Mouse (Mus musculus) neural tube, embryonic 14.5 days (tissue): ENCODE measurements around the gene Ssx2ip. TPM values are rescaled to one million over a fixed set of nuclear protein-coding genes. Genes with fewer than 3 reads are reported as not detected.

Experiments
- ATAC-seq: fragments of 200-750 bp; cut with Nextera tagmentation; 2 replicates; pipeline ENCODE4 v1.8.0; 2017; ENCODE audit warnings: low read depth, mild to moderate bottlenecking, moderate TSS enrichment, moderate library complexity
- H3K27ac ChIP-seq: fragments of 300-500 bp; sonication (generic); 2 replicates; pipeline ENCODE4 v1.5.1; 2014; ENCODE audit warnings: low read depth, mild to moderate bottlenecking, control low read depth, low read length, moderate library complexity, mixed read lengths
- H3K27me3 ChIP-seq: fragments of 300-500 bp; sonication (generic); 2 replicates; pipeline ENCODE4 v1.6.1; 2014; ENCODE audit warnings: low read length; ENCODE audit not compliant: control insufficient read depth, insufficient read depth
- H3K36me3 ChIP-seq: fragments of 300-500 bp; sonication (generic); 2 replicates; pipeline ENCODE4 v1.6.1; 2014; ENCODE audit warnings: low read length, mixed read lengths; ENCODE audit not compliant: control insufficient read depth, insufficient read depth
- H3K4me1 ChIP-seq: fragments of 300-500 bp; sonication (generic); 2 replicates; pipeline ENCODE4 v1.6.1; 2014; ENCODE audit warnings: low read length; ENCODE audit not compliant: control insufficient read depth, insufficient read depth
- H3K4me2 ChIP-seq: fragments of 300-500 bp; sonication (generic); 2 replicates; pipeline ENCODE4 v1.6.1; 2014; ENCODE audit warnings: mild to moderate bottlenecking, low read depth, low read length, control low read depth
- H3K4me3 ChIP-seq: fragments of 300-500 bp; sonication (generic); 2 replicates; pipeline ENCODE4 v1.5.1; 2014; ENCODE audit warnings: low read depth, low read length, control low read depth, mixed read lengths
- H3K9ac ChIP-seq: fragments of 300-500 bp; sonication (generic); replicated peaks from 2 replicates; pipeline ENCODE4 v1.6.1; 2014; ENCODE audit warnings: low read depth, mild to moderate bottlenecking, control low read depth, low read length, mixed read lengths
- H3K9me3 ChIP-seq: fragments of 300-500 bp; sonication (generic); 2 replicates; pipeline ENCODE4 v1.6.1; 2016; ENCODE audit warnings: low read length; ENCODE audit not compliant: control insufficient read depth
- WGBS: fragments of 180-500 bp; shearing (Covaris S2); extraction: QIAGEN DNeasy Blood & Tissue Kit; methylation state at CpG from one replicate; pipeline ENCODE4 v1.1.7; 2014; 5-methylcytosine and 5-hydroxymethylcytosine counted together
- polyA plus RNA-seq: library from polyadenylated mRNA; unstranded; fragments of >200 nt; fragmentation: Nextera tagmentation; extraction: Ambion mirVana; gene quantifications from 2 replicates; pipeline ENCODE4 v1.2.1, GENCODE M21; 2014

Gene Ssx2ip
- polyA plus RNA-seq, 1 experiment from 2014 or later, result 14.8 TPM

DNA sequence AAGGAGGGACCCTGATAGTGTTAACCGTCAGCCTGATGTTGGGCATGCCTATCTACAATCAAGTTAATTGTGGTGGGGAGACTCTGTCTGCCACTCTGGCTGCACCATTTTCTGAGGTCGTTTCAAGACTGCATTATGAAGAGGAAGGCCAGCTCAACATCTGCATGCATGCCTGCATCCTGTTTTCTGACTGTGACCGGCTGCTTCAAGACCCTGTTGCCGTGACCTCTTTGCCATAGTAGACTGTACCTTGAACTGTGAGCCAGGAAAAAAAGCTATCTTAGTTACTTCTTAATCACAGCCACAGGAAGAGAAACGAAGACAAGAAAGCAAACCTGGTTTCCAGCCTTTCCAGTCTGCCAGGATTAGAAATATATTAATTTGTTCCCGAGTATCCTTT, 44.5 kb downstream of the Ssx2ip start:
- Histone ChIP-seq H3K9ac (no peak overlapping the region), H3K27me3 (no peaks in the 10 kb centered on the region), H3K9me3 (no peaks in the 10 kb centered on the region), H3K36me3 (no peaks in the 10 kb centered on the region), H3K4me3 (no peak overlapping the region), H3K27ac (no peak overlapping the region), H3K4me2 (no peak overlapping the region), H3K4me1 (no peaks in the 10 kb centered on the region)
- ATAC-seq, result no peak
- 65% methylated on average over 6 of the region's 6 CpGs for WGBS

DNA sequence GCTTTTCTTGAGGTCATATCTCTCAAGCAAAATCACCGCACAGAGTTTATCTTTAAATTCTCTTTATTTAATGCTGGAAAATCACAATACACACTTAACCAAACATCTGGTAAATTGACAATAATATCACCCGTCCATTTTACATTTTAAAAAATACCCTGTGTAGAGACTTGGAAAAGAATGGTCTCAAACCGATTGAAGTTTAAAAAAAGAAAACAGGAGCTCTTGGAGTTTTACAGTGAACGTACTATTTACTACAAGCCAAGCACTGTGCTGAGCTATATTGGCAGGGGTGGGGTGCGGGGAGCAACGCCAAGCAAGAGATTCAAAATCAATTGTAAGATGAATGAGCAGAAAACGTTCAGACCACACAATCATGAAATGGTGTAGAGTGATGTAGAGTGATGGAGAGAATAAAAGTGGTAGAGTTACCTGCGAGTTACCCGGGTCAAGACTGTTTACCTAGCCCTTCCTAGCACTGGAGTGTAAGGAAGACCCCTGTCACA, 45.4 kb downstream of the Ssx2ip start, which contains the start of gene Ctbs:
Gene Ctbs, plus strand, starts transcription at position 51 of the 506 bp plus-strand sequence.
- H3K27me3 ChIP-seq, result no peaks in the 10 kb centered on the region
- ATAC-seq, result peak; percentile 28
- H3K27ac ChIP-seq, result peak within 1 kb of the TSS; percentile 49
- no peaks in the 10 kb centered on the region for H3K4me1 ChIP-seq
- peak within 1 kb of the TSS; percentile 43 for H3K4me3 ChIP-seq
- H3K9me3 ChIP-seq, result no peaks in the 10 kb centered on the region
- H3K9ac ChIP-seq, result peak within 1 kb of the TSS; percentile 55
- H3K4me2 ChIP-seq, result peak within 1 kb of the TSS; percentile 61
- H3K36me3 ChIP-seq, result no peaks in the 10 kb centered on the region
- WGBS, result 54% methylated on average over 9 of the region's 9 CpGs

DNA sequence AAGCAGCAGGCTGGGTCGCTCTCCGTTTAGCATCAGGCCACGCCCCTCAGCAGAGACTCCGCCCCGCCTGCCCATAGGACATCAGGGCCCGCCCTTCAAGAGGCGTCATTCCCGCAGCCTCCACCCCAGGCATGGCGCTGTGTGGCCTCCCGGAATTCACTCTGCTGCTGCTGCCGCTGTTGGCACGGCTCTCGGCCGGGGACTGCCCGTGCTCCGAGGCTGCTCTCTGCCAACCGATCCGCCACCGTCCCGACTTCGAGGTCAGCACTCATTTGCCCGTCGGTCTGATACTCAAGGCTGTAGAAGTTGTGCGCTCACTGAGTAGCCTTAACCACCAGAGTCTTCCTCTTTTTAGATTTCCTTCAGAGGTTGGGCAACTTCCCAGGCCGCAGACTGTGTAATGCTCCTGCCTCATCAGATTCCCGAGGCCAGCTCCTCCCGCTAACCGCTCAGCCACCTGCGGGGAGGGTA, 46.0 kb downstream of the Ssx2ip start:
- ATAC-seq, result peak; percentile 98
- Histone ChIP-seq H3K27me3 (no peaks in the 10 kb centered on the region), H3K36me3 (0 out of 2 replicates have a peak, but pooled peaks cover 3% of the 10 kb centered on the region), H3K9ac (peak overlapping the region; percentile 55), H3K4me2 (peak overlapping the region; percentile 61), H3K4me3 (peak overlapping the region; percentile 43), H3K9me3 (no peaks in the 10 kb centered on the region), H3K27ac (peak overlapping the region; percentile 49), H3K4me1 (no peaks in the 10 kb centered on the region)
- under 1% methylated on average over 29 of the region's 29 CpGs for WGBS

DNA sequence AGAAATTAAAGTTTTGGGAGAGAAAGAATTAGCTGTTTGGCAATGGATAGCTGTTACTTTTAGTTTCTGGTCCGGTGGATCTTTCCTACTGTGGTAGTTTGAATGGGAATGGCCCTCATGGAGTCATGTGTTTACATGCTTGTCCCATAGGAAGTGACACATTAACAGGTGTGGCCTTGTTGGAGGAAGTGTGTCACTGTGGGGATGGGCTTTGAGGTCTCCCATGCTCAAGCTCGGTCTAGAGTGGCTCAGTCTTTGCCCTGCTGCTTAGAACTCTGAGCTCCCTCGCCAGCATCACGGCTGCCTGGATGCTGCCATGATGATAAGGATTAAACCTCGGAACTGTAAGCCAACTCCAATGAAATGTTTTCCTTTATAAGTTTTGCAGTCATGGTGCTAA, 46.9 kb downstream of the Ssx2ip start:
- no peak for ATAC-seq
- no peaks in the 10 kb centered on the region for H3K9me3 ChIP-seq
- no peak overlapping the region for H3K27ac ChIP-seq
- H3K9ac ChIP-seq, result no peak overlapping the region
- 85% methylated on average over 5 of the region's 5 CpGs for WGBS
- no peaks in the 10 kb centered on the region for H3K27me3 ChIP-seq
- no peak overlapping the region; the same call in 1 of the 2 replicates for H3K4me2 ChIP-seq
- H3K4me1 ChIP-seq, result no peaks in the 10 kb centered on the region
- H3K4me3 ChIP-seq, result no peak overlapping the region
- H3K36me3 ChIP-seq, result 0 out of 2 replicates have a peak, but pooled peaks cover 3% of the 10 kb centered on the region

DNA sequence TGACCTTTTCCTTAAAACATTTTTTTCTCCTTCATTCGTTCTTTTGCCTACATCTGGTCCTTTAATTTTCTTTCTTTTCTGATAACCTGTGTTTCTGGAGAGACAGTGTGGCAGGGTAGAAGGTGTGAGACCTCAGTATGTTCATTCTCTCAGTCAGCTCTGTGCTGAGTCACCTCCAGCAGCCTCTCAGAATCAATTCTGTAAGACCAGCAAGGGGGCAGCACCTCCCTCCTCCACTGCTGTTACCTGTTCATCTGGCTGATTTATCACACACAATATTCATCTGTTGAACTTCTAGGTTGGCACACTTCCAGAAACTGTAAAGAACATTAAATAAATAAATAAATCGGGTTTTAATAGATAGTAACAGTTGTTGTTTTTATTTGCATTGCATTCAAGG, 58.5 kb downstream of the Ssx2ip start:
- Histone ChIP-seq H3K4me3 (no peak overlapping the region), H3K36me3 (no peaks in the 10 kb centered on the region), H3K4me1 (no peaks in the 10 kb centered on the region), H3K27me3 (no peaks in the 10 kb centered on the region), H3K27ac (no peak overlapping the region), H3K9me3 (no peaks in the 10 kb centered on the region), H3K9ac (no peak overlapping the region), H3K4me2 (no peak overlapping the region)
- 71% methylated on average over 2 of the region's 2 CpGs for WGBS
- ATAC-seq, result no peak

DNA sequence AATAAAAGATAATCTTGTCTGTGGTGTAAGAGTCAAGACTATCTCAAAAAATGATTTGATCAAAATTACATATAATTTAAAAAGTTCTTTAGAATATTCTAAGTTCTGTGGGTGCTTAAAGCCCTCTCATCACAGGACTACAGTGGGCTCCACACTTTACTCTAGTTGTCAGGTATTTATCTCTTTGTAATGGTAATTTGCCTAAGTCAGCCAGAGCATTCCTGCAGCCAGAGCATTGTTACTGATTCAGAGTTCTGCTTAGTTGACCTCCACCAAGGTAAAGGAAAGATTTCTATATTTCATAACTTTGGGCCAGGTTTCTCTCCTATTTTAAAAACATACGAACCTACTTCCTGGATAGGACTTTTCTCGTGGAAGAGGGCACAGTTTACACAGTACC, 64.8 kb downstream of the Ssx2ip start:
- no peak for ATAC-seq
- no peaks in the 10 kb centered on the region for H3K9me3 ChIP-seq
- no peaks in the 10 kb centered on the region for H3K27me3 ChIP-seq
- no peaks in the 10 kb centered on the region for H3K4me1 ChIP-seq
- no peak overlapping the region for H3K27ac ChIP-seq
- H3K4me3 ChIP-seq, result no peak overlapping the region
- H3K9ac ChIP-seq, result no peak overlapping the region
- H3K4me2 ChIP-seq, result no peak overlapping the region
- H3K36me3 ChIP-seq, result no peaks in the 10 kb centered on the region
- WGBS, result 79% methylated on average over 2 of the region's 2 CpGs

DNA sequence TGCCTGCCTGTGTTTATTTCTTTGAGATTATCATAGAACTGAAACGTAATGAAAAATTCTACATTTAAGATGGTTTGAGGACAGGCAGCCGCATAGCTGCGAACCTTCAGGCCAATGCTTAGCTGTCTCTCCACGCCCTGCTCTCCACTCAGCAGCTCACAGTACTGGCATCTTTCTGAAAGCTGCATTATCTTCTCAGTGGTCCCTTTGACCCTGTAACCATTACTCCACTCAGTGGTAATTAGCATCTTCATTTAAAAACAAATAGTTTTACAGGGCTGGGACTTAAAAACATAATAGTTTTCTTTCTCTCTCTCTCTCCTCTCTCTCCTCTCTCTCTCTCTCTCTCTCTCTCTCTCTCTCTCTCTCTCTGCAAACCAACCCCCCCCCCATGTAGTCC, 68.2 kb downstream of the Ssx2ip start:
- Histone ChIP-seq H3K9ac (no peak overlapping the region), H3K27me3 (no peaks in the 10 kb centered on the region), H3K36me3 (no peaks in the 10 kb centered on the region), H3K4me1 (no peaks in the 10 kb centered on the region), H3K9me3 (no peaks in the 10 kb centered on the region), H3K27ac (no peak overlapping the region), H3K4me2 (no peak overlapping the region), H3K4me3 (no peak overlapping the region)
- WGBS, result 65% methylated on average over 4 of the region's 4 CpGs
- ATAC-seq, result no peak

DNA sequence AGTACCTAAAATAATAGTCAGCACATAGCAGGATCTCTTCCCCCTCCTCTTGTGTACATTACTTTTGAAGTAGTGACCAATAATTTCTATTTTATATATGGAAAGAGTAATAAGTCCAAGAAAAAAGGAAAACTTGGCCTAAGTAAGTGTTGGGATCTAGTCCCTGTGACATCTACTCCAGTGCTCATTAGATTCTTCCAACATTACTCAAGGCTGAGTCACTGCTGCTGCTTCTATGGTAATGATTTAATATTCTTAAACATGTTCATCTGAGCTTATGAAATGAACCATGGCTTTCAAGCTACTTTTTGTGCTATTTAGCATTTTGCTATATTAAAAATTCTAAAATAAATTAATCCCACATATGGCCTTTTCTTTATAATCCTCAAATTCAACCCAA, 69.3 kb downstream of the Ssx2ip start:
- H3K9me3 ChIP-seq, result no peaks in the 10 kb centered on the region
- H3K9ac ChIP-seq, result no peak overlapping the region
- H3K4me1 ChIP-seq, result no peaks in the 10 kb centered on the region
- no peak overlapping the region for H3K4me3 ChIP-seq
- H3K4me2 ChIP-seq, result no peak overlapping the region
- H3K27ac ChIP-seq, result no peak overlapping the region
- no peak for ATAC-seq
- no peaks in the 10 kb centered on the region for H3K27me3 ChIP-seq
- no peaks in the 10 kb centered on the region for H3K36me3 ChIP-seq

DNA sequence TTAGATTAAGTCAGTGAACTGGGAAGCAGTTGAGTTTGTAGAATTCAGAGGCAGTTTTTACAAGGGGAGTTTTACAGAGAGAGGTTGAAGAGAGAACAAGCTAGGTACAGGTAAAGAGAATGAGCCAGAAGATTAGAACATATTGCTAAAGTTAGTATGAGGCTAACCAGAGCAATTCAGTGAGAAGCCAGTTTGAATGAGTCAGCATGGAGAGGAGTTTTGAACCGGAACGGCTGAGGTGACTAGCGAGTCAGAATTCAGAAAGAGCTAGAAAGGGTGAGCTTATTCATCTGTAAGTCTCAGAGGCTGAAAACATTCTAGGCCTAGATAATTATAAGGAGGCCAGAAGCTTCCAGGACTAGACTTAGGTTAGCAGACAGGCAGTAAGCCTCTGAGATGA, 70.0 kb downstream of the Ssx2ip start:
- ATAC-seq, result no peak
- 92% methylated on average over 3 of the region's 3 CpGs for WGBS
- no peaks in the 10 kb centered on the region for H3K9me3 ChIP-seq
- H3K4me1 ChIP-seq, result no peaks in the 10 kb centered on the region
- no peak overlapping the region for H3K4me3 ChIP-seq
- no peaks in the 10 kb centered on the region for H3K36me3 ChIP-seq
- no peak overlapping the region for H3K27ac ChIP-seq
- no peaks in the 10 kb centered on the region for H3K27me3 ChIP-seq
- no peak overlapping the region for H3K4me2 ChIP-seq
- no peak overlapping the region for H3K9ac ChIP-seq
